Mouse (Mus musculus) kidney, adult 2 months (tissue): ENCODE measurements at regions not wholly inside any gene's neighbourhood (a gene's known extent, or its start where the extent isn't known, plus 50 kb on each side); places are given as distances from the start of the nearest gene placed in this dataset.

ENCODE experiments used
- DNase-seq: peaks from one replicate; pipeline ENCODE4 v3.0.0; 2021
- H3K27ac ChIP-seq: fragments of 200-500 bp; 2 replicates; pipeline ENCODE4 v1.5.1; 2012; ENCODE audit warnings: low read depth, low read length, control low read depth, inconsistent platforms; ENCODE audit not compliant: insufficient read depth
- H3K27me3 ChIP-seq: fragments of 200-500 bp; replicated peaks from 2 replicates; pipeline ENCODE4 v1.6.1; 2012; ENCODE audit warnings: mild to moderate bottlenecking, moderate library complexity, low read length, inconsistent platforms; ENCODE audit not compliant: control insufficient read depth, insufficient read depth
- H3K36me3 ChIP-seq: fragments of 200-500 bp; 2 replicates; pipeline ENCODE4 v1.6.1; 2012; ENCODE audit warnings: mild to moderate bottlenecking, moderate library complexity, low read length, inconsistent platforms; ENCODE audit not compliant: control insufficient read depth, insufficient read depth
- H3K4me1 ChIP-seq: fragments of 200-500 bp; 2 replicates; pipeline ENCODE4 v1.6.1; 2011; ENCODE audit warnings: low read length; ENCODE audit not compliant: control insufficient read depth, insufficient read depth
- H3K4me3 ChIP-seq: fragments of 200-500 bp; 2 replicates; pipeline ENCODE4 v1.5.1; 2011; ENCODE audit warnings: mild to moderate bottlenecking, low read depth, low read length, control low read depth; ENCODE audit not compliant: insufficient read depth
- CTCF ChIP-seq: fragments of 200-500 bp; conservative IDR thresholded peaks from 2 replicates; pipeline ENCODE4 v1.5.1; 2011; ENCODE audit warnings: low read depth, mild to moderate bottlenecking, control low read depth, low read length, moderate library complexity, mixed read lengths; ENCODE audit not compliant: insufficient read depth, insufficient read length
- POLR2A ChIP-seq: fragments of 200-500 bp; IDR thresholded peaks from one replicate; pipeline ENCODE4 v1.6.1; 2011; ENCODE audit warnings: low read depth, low read length, control low read depth
- WGBS: fragments of 180-500 bp; shearing (Covaris S2); methylation state at CpG from one replicate; pipeline ENCODE4 v1.1.7; 2018; 5-methylcytosine and 5-hydroxymethylcytosine counted together

GRCm38 (mm10) chr12:90915929-90916713 is 177.9 kb upstream of the Dio2 start:
- no peak overlapping the region for H3K27ac ChIP-seq
- H3K4me3 ChIP-seq: no peak overlapping the region
- 37% methylated on average over 11 of the region's 11 CpGs for WGBS
- peak; percentile 2 for DNase-seq
- TF ChIP-seq CTCF: no peak
- no peak for TF ChIP-seq POLR2A
- H3K36me3 ChIP-seq: no peaks in the 10 kb centered on the region
- H3K4me1 ChIP-seq: no peaks in the 10 kb centered on the region
- no peaks in the 10 kb centered on the region; the same call in 1 of the 2 replicates for H3K27me3 ChIP-seq

DNA sequence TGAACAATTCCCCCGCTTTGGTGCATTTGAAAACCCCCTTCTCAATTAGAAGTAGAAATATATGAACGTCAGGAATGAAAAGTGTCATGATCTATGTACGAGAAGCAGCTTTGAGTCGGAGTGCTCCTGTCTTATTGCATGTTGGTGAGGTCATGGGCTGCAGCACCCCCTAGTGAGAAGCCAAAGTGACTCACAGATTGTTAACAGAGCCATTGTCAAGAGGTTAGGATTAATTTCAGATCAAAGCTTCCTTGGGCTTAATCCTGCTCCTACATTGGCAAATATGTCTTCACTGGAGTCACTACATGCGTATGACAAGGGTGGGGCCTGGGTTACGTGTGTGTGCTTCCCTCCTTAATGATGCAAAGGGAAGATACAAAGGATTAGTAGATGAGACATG is 165.8 kb upstream of the Dio2 start:
- Histone ChIP-seq H3K4me1 (no peaks in the 10 kb centered on the region), H3K4me3 (no peak overlapping the region), H3K27me3 (no peaks in the 10 kb centered on the region), H3K36me3 (no peaks in the 10 kb centered on the region), H3K27ac (no peak overlapping the region)
- TF ChIP-seq CTCF: peak; percentile 51; the same call in 1 of the 2 replicates
- no peak for TF ChIP-seq POLR2A
- peak; percentile 4 for DNase-seq
- WGBS: 63% methylated on average over 6 of the region's 6 CpGs

DNA sequence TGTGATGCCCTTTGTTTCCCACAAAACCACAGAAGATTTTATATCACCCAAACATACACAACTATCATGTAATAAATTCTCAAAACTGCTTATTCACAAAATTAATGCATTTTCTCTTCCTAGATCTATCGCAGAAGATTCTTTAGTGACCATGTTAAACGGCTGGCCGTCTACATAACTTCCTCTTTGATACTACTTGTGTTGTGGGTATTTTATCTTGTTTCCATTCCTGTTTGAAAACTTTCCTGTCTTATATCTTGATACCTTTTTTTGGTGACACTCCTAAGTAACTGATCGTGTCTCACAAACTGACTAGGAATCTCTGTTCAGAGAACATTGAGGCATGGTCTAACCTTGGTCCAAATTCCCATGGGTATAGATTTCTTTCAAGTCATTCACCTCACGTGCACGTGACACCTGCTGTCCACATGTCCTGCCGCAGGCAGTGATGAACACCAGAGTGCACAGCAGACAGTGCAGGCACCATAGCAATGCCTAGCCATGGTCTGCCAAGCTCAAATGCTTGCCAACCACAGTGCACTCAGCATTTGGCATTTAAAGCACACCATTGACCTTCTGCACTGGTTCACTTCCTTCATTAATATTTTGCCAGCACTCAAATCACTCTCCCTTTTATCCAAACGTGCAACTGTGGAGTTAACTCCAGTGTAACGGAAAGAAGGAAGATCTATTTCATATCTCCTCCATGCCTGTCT is 155.6 kb upstream of the Dio2 start:
- TF ChIP-seq CTCF (no peak), POLR2A (no peak)
- peaks cover 1% of the 10 kb centered on the region; the same call in 1 of the 2 replicates for H3K27me3 ChIP-seq
- DNase-seq: peak; percentile 51
- no peak overlapping the region for H3K27ac ChIP-seq
- 57% methylated on average over 9 of the region's 9 CpGs for WGBS
- no peaks in the 10 kb centered on the region for H3K4me1 ChIP-seq
- no peak overlapping the region for H3K4me3 ChIP-seq
- no peaks in the 10 kb centered on the region for H3K36me3 ChIP-seq

- TF ChIP-seq CTCF: no peak
- no peaks in the 10 kb centered on the region for H3K36me3 ChIP-seq
- H3K27ac ChIP-seq: no peak overlapping the region
- H3K4me3 ChIP-seq: no peak overlapping the region
- no peaks in the 10 kb centered on the region for H3K4me1 ChIP-seq
- no peak for DNase-seq
- WGBS: 72% methylated on average over 5 of the region's 5 CpGs
- H3K27me3 ChIP-seq: no peaks in the 10 kb centered on the region
These were observed 138.2 kb upstream of the Dio2 start for GRCm38 (mm10) chr12:90876230-90877005.

DNA sequence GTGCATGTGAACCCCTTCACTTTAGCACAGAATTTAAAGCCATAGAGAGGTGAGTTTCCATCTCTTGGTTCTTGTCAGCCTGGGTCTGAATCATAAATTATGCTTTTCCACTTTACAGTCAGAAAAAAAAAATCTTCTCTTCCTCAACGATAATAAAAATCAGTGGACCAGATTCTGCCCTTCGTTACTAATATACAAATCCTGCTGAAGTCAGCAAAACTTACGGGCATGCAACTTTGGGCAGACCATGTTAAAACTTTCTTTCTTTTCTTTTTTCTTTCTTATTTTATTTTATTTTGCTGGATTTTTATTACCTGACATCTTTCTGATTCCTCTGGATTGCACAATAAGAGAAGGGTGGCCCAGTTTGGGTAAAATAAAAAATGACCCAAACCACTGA is 136.6 kb upstream of the Dio2 start:
- no peak for DNase-seq
- H3K36me3 ChIP-seq: no peaks in the 10 kb centered on the region
- 49% methylated on average over 3 of the region's 3 CpGs for WGBS
- no peak overlapping the region for H3K27ac ChIP-seq
- TF ChIP-seq CTCF: no peak
- TF ChIP-seq POLR2A: no peak
- H3K4me3 ChIP-seq: no peak overlapping the region
- no peaks in the 10 kb centered on the region for H3K4me1 ChIP-seq
- no peaks in the 10 kb centered on the region for H3K27me3 ChIP-seq

DNA sequence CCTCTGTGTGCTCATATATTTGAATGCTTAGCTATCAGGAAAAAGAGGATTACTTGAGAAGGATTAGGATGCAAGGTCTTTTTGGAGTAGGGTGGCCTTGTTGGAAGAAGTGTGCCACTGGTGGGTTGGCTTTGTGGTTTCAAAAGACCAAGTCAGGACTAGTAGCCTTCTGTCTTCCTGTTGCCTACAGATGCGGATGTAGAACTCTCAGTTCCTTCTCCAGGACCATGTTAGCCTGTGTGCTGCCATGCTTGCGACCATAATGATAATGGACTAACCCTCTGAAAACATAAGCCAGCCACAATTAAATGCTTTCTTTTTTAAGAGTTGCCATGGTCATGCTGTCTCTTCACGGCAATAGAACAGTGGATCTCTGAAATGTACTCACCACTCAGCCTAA is 135.7 kb upstream of the Dio2 start:
- no peaks in the 10 kb centered on the region for H3K4me1 ChIP-seq
- H3K27ac ChIP-seq: no peak overlapping the region
- no peak for DNase-seq
- H3K36me3 ChIP-seq: no peaks in the 10 kb centered on the region
- WGBS: 86% methylated on average over 3 of the region's 3 CpGs
- no peaks in the 10 kb centered on the region for H3K27me3 ChIP-seq
- no peak overlapping the region for H3K4me3 ChIP-seq
- TF ChIP-seq CTCF (no peak), POLR2A (no peak)

DNA sequence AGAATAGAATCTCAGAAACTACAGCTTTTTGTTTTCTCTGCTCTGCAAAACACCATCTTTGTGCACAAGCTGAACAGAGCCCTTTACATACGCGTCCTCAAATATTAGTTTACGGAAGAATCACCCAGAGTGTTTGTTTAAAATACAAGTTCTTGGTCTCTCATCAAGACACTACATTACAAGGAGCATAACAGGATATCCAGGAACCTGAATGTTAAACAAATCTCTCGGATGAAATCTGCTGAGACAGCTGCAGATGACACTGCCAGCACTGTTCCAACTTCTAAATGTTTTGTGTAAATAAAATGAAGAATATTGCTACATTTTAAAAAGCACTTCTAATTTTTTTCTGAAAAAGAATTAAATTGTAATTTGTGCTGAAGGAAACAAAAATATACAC is 128.4 kb upstream of the Dio2 start:
- no peak for DNase-seq
- Histone ChIP-seq H3K27me3 (no peaks in the 10 kb centered on the region), H3K4me3 (no peak overlapping the region), H3K27ac (no peak overlapping the region), H3K36me3 (no peaks in the 10 kb centered on the region), H3K4me1 (no peaks in the 10 kb centered on the region)
- TF ChIP-seq CTCF (no peak), POLR2A (no peak)
- 84% methylated on average over 4 of the region's 4 CpGs for WGBS
